15 mouse cellular contexts compared by ENCODE assay signal in the genomic region with DNA sequence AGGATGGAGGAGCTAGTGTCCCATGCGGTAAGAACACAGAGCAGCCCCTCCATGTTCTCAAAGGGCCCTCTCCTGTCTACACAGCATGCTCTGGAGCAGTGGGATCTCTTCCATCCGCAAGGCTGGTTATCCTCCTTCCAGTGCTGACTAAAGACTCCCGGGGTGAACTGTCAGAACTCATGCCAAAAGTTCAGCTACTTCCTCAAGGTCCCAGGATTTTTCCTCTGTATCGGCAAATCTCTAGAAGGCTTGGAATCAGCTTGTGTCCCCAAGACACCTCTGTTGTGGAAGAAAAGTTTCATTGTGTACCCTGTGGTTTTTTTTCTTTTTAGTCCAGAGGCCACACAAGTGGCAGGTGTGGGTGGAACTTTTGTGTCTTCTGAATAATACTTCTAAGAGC. TPM values are rescaled to one million over a fixed set of nuclear protein-coding genes. Genes with fewer than 3 reads are reported as not detected.
"Had no signal": no experiment of that assay in that cellular context is flagged by ENCODE, and none has a peak within 500 bp of the region (broad histone marks: within the 10 kb centered on the region; RNA-seq: fewer than 3 reads in every experiment).

No protein-coding gene starts in this region.

- H3K36me3 ChIP-seq: limb, embryonic 13.5 days; midbrain, embryonic 12.5 days; neural tube, embryonic 15.5 days; stomach, embryonic 15.5 days had no signal

- H3K4me3 ChIP-seq: limb, embryonic 13.5 days; midbrain, embryonic 12.5 days; neural tube, embryonic 15.5 days; stomach, embryonic 15.5 days had no signal

- H3K9me3 ChIP-seq: midbrain, embryonic 12.5 days; neural tube, embryonic 15.5 days; stomach, embryonic 15.5 days had no signal

- H3K4me1 ChIP-seq: limb, embryonic 13.5 days; midbrain, embryonic 12.5 days; stomach, embryonic 15.5 days had no signal

- H3K27me3 ChIP-seq: limb, embryonic 13.5 days; midbrain, embryonic 12.5 days; neural tube, embryonic 15.5 days; stomach, embryonic 15.5 days had no signal

- DNase-seq: kidney, adult 11 months; kidney, adult 9 months; kidney, postnatal 4 days; left cerebral cortex, postnatal 4 days; lung, adult 18-20 months; retina, postnatal 1 day; thymus, adult 18-20 months; thymus, postnatal 14 days had no signal

- H3K27ac ChIP-seq: kidney, postnatal 0 days; limb, embryonic 13.5 days; liver, embryonic 14.5 days; midbrain, embryonic 12.5 days; neural tube, embryonic 15.5 days had no signal

RNA-seq across cellular contexts. Expression of a gene that starts 18.8 kb away (rescaled TPM):
- polyA plus RNA-seq: liver, adult 2 months had no signal
